Mouse (Mus musculus): Measurements from ENCODE around the gene Gm9376.

Gm9376 gene

GRCm38 (mm10) chr14:118268849-118269248 is 2.1 kb downstream of the Gm9376 start:
- Histone ChIP-seq H3K4me1 (replicated peaks; ENCODE audit: low read depth, low read length) (no peaks in the 10 kb centered on the region), H3K4me3 (replicated peaks; ENCODE audit: low read length) (no peak overlapping the region), H3K27me3 (ENCODE audit: insufficient read depth, low read length) (no peaks in the 10 kb centered on the region), H3K9me3 (ENCODE audit: low read length) (no peaks in the 10 kb centered on the region), H3K36me3 (ENCODE audit: insufficient read depth, low read length) (no peaks in the 10 kb centered on the region)
- TF ChIP-seq POU5F1 (IDR thresholded peaks at IDR 0.05; ENCODE audit: borderline replicate concordance, low read length) (no peak), NANOG (IDR thresholded peaks at IDR 0.05; ENCODE audit: borderline replicate concordance, low read length) (no peak), CTCF (conservative IDR thresholded peaks at IDR 0.05; ENCODE audit: low read length) (no peak)

- Histone ChIP-seq H3K4me3 (replicated peaks; ENCODE audit: low read length) (no peak overlapping the region), H3K27me3 (ENCODE audit: insufficient read depth, low read length) (no peaks in the 10 kb centered on the region), H3K4me1 (replicated peaks; ENCODE audit: low read depth, low read length) (no peaks in the 10 kb centered on the region), H3K36me3 (ENCODE audit: insufficient read depth, low read length) (no peaks in the 10 kb centered on the region), H3K9me3 (ENCODE audit: low read length) (no peaks in the 10 kb centered on the region)
- TF ChIP-seq POU5F1 (IDR thresholded peaks at IDR 0.05; ENCODE audit: borderline replicate concordance, low read length) (no peak), NANOG (IDR thresholded peaks at IDR 0.05; ENCODE audit: borderline replicate concordance, low read length) (no peak), CTCF (conservative IDR thresholded peaks at IDR 0.05; ENCODE audit: low read length) (no peak)
Measured at GRCm38 (mm10) chr14:118272594-118273555, 6.1 kb downstream of the Gm9376 start.

DNA sequence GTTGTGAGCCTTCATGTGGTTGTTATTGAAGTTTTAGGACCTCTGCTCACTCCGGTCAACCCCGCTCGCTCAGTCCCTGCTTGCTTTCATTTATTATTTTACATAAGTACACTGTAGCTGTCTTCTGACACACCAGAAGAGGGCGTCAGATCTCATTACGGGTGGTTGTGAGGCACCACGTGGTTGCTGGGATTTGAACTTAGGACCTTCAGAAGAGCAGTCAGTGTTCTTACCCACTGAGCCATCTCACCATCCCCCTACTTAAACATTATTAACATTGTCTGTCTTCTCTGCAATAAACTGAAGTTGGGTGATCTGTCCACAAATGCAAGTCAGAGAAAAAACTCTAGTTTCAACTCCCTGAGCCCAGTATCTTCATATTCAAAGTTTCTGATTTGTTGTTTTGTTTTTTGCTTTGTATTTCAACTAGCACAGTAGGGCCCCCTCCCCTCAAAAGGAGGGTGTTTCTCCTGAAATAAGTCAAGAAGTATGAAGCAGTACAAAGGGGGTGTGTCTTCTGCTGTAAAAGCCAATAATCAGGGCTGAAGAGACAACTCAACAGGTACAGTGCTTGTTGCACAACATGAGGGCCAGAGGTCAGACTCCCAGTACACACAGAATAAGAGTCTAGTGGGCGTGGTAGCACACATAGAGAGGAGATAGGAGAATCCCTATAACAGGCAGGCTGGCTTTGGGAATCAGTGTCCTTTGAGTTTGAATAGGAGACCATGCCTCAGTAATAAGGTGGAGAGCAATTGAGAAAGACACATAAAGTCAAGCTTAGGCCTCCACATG is 11.1 kb downstream of the Gm9376 start:
- peaks cover 11% of the 10 kb centered on the region for H3K9me3 ChIP-seq (ENCODE audit: low read length)
- no peaks in the 10 kb centered on the region for H3K36me3 ChIP-seq (ENCODE audit: insufficient read depth, low read length)
- H3K4me3 ChIP-seq (replicated peaks; ENCODE audit: low read length), result no peak overlapping the region
- no peaks in the 10 kb centered on the region for H3K27me3 ChIP-seq (ENCODE audit: insufficient read depth, low read length)
- H3K4me1 ChIP-seq (replicated peaks; ENCODE audit: low read depth, low read length), result no peaks in the 10 kb centered on the region
- no peak for TF ChIP-seq POU5F1 (IDR thresholded peaks at IDR 0.05; ENCODE audit: borderline replicate concordance, low read length)
- no peak for TF ChIP-seq CTCF (conservative IDR thresholded peaks at IDR 0.05; ENCODE audit: low read length)
- no peak for TF ChIP-seq NANOG (IDR thresholded peaks at IDR 0.05; ENCODE audit: borderline replicate concordance, low read length)

DNA sequence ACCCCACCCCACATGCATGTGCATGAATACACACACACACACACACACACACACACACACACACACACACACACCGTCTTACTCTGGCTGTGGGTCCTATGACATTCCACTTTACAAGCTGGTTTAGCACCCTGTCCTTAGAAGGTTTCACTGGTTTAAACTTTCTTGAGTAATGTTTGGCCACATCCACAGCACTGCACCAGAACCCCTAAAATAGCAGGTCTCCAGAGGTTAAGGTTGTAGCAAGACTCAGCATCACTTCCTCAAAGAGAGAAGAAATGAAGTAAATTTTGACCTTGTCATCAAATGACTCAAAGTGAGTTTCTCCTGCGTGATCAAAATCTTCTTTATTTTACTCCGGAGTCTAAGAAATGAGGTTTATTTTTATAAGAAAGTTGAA is 15.5 kb downstream of the Gm9376 start:
- H3K36me3 ChIP-seq (ENCODE audit: insufficient read depth, low read length), result no peaks in the 10 kb centered on the region
- TF ChIP-seq CTCF (conservative IDR thresholded peaks at IDR 0.05; ENCODE audit: low read length) (no peak), POU5F1 (IDR thresholded peaks at IDR 0.05; ENCODE audit: borderline replicate concordance, low read length) (no peak), NANOG (IDR thresholded peaks at IDR 0.05; ENCODE audit: borderline replicate concordance, low read length) (no peak)

DNA sequence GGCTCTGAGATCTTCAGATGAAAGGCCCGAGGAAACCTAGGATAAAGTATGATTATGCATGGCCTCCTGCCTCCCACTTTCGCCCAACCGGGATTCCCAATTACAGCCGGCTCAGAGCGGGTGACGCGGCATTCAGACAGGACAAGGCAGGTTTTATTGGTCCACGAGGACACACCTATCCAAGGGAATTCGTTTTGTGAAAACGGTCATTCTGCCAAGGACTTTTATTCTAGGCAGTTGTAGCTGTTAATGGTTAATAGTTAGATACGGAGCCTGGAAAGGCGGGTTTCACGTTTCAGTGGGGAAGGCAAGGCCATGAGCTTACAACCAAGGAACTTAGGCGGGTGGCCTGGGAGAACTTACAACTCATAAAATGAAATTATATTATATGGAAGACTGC is 16.2 kb downstream of the Gm9376 start:
- no peak overlapping the region for H3K4me3 ChIP-seq (replicated peaks; ENCODE audit: low read length)
- peaks cover 11% of the 10 kb centered on the region for H3K9me3 ChIP-seq (ENCODE audit: low read length)
- no peaks in the 10 kb centered on the region for H3K36me3 ChIP-seq (ENCODE audit: insufficient read depth, low read length)
- H3K4me1 ChIP-seq (replicated peaks; ENCODE audit: low read depth, low read length), result no peaks in the 10 kb centered on the region
- TF ChIP-seq POU5F1 (IDR thresholded peaks at IDR 0.05; ENCODE audit: borderline replicate concordance, low read length) (no peak), CTCF (conservative IDR thresholded peaks at IDR 0.05; ENCODE audit: low read length) (no peak), NANOG (IDR thresholded peaks at IDR 0.05; ENCODE audit: borderline replicate concordance, low read length) (no peak)
- H3K27me3 ChIP-seq (ENCODE audit: insufficient read depth, low read length), result no peaks in the 10 kb centered on the region

More for the DNA sequence above, 15.5 kb downstream of the Gm9376 start:
- Histone ChIP-seq H3K27me3 (ENCODE audit: insufficient read depth, low read length) (no peaks in the 10 kb centered on the region), H3K9me3 (ENCODE audit: low read length) (peaks cover 11% of the 10 kb centered on the region), H3K4me1 (replicated peaks; ENCODE audit: low read depth, low read length) (no peaks in the 10 kb centered on the region), H3K4me3 (replicated peaks; ENCODE audit: low read length) (no peak overlapping the region)

- H3K27me3 ChIP-seq (ENCODE audit: insufficient read depth, low read length), result no peaks in the 10 kb centered on the region
- H3K4me1 ChIP-seq (replicated peaks; ENCODE audit: low read depth, low read length), result no peaks in the 10 kb centered on the region
- H3K4me3 ChIP-seq (replicated peaks; ENCODE audit: low read length), result no peak overlapping the region
- H3K36me3 ChIP-seq (ENCODE audit: insufficient read depth, low read length), result no peaks in the 10 kb centered on the region
- TF ChIP-seq NANOG (IDR thresholded peaks at IDR 0.05; ENCODE audit: borderline replicate concordance, low read length), result no peak
- TF ChIP-seq CTCF (conservative IDR thresholded peaks at IDR 0.05; ENCODE audit: low read length), result no peak
- TF ChIP-seq POU5F1 (IDR thresholded peaks at IDR 0.05; ENCODE audit: borderline replicate concordance, low read length), result no peak
- no peaks in the 10 kb centered on the region for H3K9me3 ChIP-seq (ENCODE audit: low read length)
Measured at GRCm38 (mm10) chr14:118286096-118286495, 19.3 kb downstream of the Gm9376 start.

GRCm38 (mm10) chr14:118289133-118289532 is 22.4 kb downstream of the Gm9376 start:
- Histone ChIP-seq H3K9me3 (ENCODE audit: low read length) (no peaks in the 10 kb centered on the region), H3K4me3 (replicated peaks; ENCODE audit: low read length) (no peak overlapping the region), H3K36me3 (ENCODE audit: insufficient read depth, low read length) (no peaks in the 10 kb centered on the region), H3K4me1 (replicated peaks; ENCODE audit: low read depth, low read length) (no peaks in the 10 kb centered on the region), H3K27me3 (ENCODE audit: insufficient read depth, low read length) (no peaks in the 10 kb centered on the region; the same call in 1 of the 2 replicates)
- TF ChIP-seq NANOG (IDR thresholded peaks at IDR 0.05; ENCODE audit: borderline replicate concordance, low read length) (no peak), CTCF (conservative IDR thresholded peaks at IDR 0.05; ENCODE audit: low read length) (no peak), POU5F1 (IDR thresholded peaks at IDR 0.05; ENCODE audit: borderline replicate concordance, low read length) (no peak)

DNA sequence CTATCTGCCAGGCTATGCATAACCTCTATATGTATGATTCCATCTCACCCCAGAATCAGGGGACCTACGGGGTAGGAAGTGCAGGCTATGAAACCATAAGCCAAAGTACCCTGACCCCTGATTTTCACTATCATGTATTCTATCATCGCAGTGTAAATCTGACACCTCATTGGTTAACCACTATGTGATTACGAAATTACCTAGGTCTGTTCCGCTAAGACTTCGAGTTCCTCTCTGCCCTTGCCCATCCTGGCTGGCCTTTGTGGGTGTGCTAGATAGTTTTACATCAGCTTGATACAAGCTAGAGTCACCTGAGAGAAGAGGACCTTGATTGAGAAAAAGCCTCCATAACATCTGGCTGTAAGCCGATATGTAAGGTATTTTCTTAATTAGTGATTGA is 23.2 kb downstream of the Gm9376 start:
- Histone ChIP-seq H3K4me3 (replicated peaks; ENCODE audit: low read length) (no peak overlapping the region), H3K36me3 (ENCODE audit: insufficient read depth, low read length) (no peaks in the 10 kb centered on the region), H3K27me3 (ENCODE audit: insufficient read depth, low read length) (no peaks in the 10 kb centered on the region; the same call in 1 of the 2 replicates), H3K4me1 (replicated peaks; ENCODE audit: low read depth, low read length) (no peaks in the 10 kb centered on the region), H3K9me3 (ENCODE audit: low read length) (no peaks in the 10 kb centered on the region)
- TF ChIP-seq NANOG (IDR thresholded peaks at IDR 0.05; ENCODE audit: borderline replicate concordance, low read length) (no peak), CTCF (conservative IDR thresholded peaks at IDR 0.05; ENCODE audit: low read length) (no peak), POU5F1 (IDR thresholded peaks at IDR 0.05; ENCODE audit: borderline replicate concordance, low read length) (no peak)
